Mouse (Mus musculus) spleen, postnatal 14 days (tissue): ENCODE data around the gene Dennd4b.
A peak's percentile ranks its signal among the peaks of the same experiment; 100 is the strongest.
"Not testable (repeated sequence)": the region's sequence is repeated elsewhere in the genome, so short reads cannot be mapped to it uniquely, and the experiment has no call there.

ENCODE experiments used
- DNase-seq, 2 experiments: peaks; one replicate each; pipeline ENCODE4 v3.0.0; 2021 to 2022; ENCODE audit warnings: low spot score in 2 of 2

The Dennd4b gene

GRCm38 (mm10) chr3:90265034-90265931 lies at the start of gene Dennd4b:
Gene Dennd4b (plus strand): TSS chr3:90265185.
- peak; percentile 88 to 94 for DNase-seq

GRCm38 (mm10) chr3:90215825-90216380 lies 49.1 kb upstream of the Dennd4b start:
- no peak for DNase-seq

DNA sequence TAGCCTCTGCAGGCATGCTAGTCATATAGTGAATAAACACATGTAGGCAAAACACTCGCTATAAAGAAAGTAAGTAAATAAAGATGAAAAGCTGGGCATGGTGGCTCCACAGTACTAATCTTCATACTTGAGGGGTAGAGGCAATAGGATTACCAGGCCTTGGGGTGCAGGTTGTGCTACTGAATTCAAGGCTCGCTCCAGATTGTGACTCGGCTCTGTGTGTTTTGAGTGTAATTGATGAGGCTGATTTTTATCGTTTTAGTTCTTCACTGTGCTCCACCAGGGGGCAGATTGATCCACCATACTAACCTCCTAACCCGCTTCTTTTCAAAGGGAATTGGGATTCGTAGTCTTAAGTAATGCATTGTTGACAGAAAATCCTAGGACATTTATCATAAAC lies 44.9 kb upstream of the Dennd4b start:
- DNase-seq: peak in 1 of 2 experiments; percentile 38

GRCm38 (mm10) chr3:90220531-90220951 lies 44.4 kb upstream of the Dennd4b start:
- DNase-seq: peak in 1 of 2 experiments; percentile 21

DNA sequence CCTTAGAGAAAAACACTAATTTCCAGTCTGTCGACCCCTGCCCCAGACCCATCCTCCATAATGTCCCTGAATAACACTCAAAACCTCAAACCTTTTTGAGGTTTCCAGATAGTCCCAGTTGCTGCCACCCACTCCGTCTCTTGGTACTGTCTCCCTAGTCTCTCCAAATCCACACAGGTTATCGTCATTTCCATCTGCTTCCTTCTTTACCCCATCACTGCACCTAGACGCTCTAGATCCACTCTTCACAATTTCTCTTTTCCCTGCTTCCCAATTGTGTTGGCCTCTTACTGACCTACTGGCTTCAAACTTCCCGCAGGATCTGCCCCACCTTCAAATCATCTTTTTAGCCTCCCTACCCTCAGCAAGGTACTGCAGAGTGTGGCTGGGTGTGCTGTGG lies 43.9 kb upstream of the Dennd4b start:
- DNase-seq: no peak

DNA sequence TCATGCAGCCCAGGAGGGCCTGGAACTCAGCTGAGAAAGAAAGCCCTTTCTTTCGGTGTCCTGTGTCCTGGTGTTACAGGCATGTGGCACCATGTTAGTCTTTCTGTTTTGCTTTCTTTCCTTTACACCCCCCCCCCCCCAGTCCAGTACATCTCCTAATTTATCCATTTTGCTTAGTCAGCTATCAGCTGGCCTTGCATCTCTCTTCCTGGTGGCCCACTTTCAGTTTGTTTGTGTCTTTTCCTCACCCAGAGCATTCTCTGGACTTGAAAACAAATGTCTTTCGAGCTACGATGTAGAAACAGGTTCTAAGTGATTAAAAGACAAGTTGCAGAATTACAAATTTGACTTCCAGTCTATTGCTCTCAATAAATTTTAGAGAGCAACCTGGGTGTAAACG lies 42.5 kb upstream of the Dennd4b start:
- no peak for DNase-seq

GRCm38 (mm10) chr3:90222941-90223340 lies 42.0 kb upstream of the Dennd4b start:
- DNase-seq: no peak

DNA sequence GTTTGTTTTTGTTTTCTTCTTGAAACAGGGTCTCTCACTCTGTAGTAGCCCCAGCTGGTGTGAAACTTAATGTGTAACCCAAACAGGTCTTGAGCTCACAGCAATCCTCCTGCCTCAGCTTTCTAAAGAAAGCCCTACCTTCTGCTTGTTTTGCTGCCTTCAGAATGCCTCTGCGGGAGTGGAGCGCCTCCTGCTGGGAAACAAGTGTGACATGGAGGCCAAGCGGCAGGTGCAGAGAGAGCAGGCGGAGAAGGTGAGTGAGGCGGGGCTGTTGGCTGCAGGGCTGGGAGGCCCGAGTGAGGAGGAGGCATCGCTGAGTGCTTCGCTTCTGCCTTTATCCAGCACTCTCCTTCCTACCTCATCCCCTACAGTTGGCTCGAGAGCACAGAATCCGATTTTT lies 40.7 kb upstream of the Dennd4b start:
- DNase-seq: no peak

- DNase-seq: no peak
Observed at GRCm38 (mm10) chr3:90231075-90231474, 33.9 kb upstream of the Dennd4b start.

GRCm38 (mm10) chr3:90231507-90232333 lies 33.3 kb upstream of the Dennd4b start, which contains the start of gene Jtb:
Gene Jtb (plus strand): TSS chr3:90231597.
- DNase-seq: peak; percentile 72 to 78

- DNase-seq: no peak
Observed at GRCm38 (mm10) chr3:90241251-90241650, 23.7 kb upstream of the Dennd4b start.

GRCm38 (mm10) chr3:90241669-90242358 lies 23.2 kb upstream of the Dennd4b start:
- no peak for DNase-seq

GRCm38 (mm10) chr3:90242984-90243775 lies 21.8 kb upstream of the Dennd4b start, which contains the start of gene Creb3l4:
Gene Creb3l4 (minus strand): TSS chr3:90243512.
- no peak for DNase-seq

GRCm38 (mm10) chr3:90245406-90245805 lies 19.6 kb upstream of the Dennd4b start:
- no peak for DNase-seq

- no peak for DNase-seq
Observed at GRCm38 (mm10) chr3:90247630-90247959, 17.4 kb upstream of the Dennd4b start.

DNA sequence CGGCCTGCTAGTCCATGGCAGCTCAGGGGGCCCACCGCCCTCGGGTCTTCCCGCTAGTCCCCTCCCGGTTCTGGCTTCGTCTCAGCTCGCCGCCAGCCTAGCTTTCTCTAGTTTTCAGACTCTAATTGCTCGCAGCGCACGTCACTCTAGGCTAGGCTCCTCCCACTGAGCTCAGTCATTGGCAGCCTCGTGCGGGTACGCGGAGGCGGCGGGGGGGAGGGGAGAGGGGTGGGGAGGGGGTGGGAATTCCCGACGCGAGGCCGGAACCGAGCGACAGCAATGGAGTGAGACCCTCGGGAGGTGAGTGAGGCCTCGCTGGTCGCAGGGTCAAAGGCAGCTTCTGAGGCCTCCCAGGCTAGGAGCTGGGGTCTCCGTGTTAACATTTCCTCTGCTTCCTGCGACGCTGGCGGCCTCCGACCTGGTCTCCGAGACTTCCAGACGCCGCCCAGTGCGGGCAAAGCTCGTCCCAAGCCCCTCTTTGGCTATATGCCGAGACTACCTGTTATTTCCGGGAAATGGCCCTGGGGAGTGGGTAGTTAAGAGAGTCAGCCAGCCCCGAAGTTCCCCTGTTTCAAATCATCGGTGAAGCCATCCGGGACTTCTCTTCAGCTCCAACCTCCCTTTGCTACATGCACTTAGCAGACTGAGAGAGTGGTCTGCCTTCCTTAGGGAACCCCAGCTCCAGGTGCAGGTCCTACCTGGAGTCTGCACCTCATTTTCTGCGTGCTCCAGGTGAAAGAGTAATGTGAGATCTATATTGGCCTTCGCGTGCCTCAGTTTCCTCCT lies 16.8 kb upstream of the Dennd4b start, which contains the start of gene Slc39a1:
Gene Slc39a1 (plus strand): TSS at position 213 of the 786 bp plus-strand sequence.
- DNase-seq: peak; percentile 72 to 83

DNA sequence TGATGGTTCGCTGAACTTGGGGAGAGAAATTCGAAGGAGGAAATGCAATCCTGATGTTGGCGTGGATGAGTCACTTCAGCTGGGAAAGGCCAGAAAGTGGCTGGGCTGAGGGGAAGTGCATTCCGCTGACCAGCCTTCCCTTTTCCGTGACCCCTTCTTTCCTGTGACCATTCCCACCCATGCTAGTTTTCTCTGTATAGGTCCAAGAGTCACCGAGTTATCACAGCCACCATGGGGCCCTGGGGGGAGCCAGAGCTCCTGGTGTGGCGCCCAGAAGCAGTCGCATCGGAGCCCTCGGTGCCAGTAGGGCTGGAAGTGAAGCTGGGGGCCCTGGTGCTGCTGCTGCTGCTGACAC lies 16.3 kb upstream of the Dennd4b start:
- DNase-seq: peak in 1 of 2 experiments; percentile 28

DNA sequence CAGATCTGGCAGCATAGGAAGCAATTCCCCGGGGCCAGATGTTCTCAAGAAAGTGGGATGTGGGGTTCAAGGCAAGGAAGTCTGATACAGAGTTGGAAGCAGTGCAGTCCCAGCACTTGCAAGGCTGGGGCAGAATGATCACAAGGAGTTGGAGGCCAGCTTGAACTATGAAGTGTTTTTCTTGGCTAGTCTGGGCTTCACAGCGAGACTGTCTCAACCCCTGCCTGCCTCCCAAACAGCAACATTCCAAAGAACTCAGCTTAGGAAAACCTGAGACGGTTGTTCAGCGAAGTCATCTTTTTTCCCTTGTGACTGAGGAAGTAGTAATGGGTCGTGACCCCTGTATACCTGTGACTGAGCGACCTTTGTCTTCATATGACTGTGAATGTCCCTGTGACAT lies 14.2 kb upstream of the Dennd4b start:
- DNase-seq: no peak

DNA sequence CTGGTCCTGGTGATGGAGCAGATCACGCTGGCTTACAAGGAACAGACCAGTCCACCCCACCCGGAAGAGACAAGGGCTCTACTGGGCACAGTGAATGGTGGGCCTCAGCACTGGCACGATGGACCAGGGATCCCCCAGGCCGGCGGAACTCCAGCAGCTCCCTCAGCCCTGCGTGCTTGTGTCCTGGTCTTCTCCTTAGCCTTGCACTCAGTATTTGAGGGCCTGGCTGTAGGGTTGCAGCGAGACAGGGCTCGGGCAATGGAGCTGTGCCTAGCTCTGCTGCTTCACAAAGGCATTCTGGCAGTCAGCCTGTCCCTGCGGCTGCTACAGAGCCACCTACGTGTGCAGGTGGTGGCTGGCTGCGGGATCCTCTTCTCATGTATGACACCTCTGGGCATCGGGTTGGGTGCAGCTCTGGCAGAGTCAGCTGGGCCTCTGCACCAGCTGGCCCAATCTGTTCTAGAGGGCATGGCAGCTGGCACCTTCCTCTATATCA lies 13.2 kb upstream of the Dennd4b start:
- not testable (repeated sequence) for DNase-seq

DNA sequence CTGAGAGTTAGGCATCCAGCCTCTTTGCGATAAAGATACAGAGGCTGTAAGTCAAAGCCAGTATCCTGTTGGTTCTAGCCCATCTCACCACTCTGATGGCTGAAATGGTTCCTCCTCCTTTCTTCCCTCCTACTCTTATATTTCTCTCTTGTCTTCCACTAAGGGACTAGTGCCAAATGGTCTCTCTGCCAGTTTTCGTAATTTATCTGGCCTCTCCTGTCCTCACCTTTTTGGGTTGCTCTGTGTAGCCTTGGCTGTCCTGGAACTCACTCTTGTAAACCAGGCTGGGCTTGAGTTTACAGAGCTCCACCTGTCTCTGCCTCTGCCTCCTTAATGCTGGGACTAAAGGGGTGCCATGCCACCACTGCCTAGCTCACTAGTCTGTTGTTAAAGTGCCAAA lies 12.3 kb upstream of the Dennd4b start:
- not testable (repeated sequence) for DNase-seq
